Mouse (Mus musculus): ENCODE measurements around the gene Gabrb2. TPM values are rescaled to one million over a fixed set of nuclear protein-coding genes. Genes with fewer than 3 reads are reported as not detected.

Gabrb2 gene
- polyA plus RNA-seq, 1 experiment from 2014 or later = 2.9 TPM

DNA sequence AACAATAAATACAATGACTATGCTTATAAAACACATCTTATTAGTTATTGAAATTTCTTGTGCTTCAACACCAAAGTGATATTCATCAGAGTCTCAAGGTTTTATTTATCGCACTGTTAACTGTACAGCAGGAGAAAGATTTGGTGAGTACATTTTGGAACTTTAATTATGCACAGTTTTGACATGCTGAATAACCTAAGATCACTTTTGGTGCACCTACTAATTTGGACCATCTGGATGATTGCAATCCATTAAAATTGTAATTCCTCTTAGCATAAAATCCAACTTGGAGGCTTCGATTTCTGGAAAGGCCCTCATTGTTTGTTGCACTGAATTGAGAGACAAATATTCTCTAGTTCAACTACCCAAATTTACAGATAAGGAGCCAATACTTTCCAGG is 123.3 kb downstream of the Gabrb2 start:
- H3K4me3 ChIP-seq = no peak overlapping the region
- no peak overlapping the region for H3K4me2 ChIP-seq (replicated peaks)
- H3K4me1 ChIP-seq = no peaks in the 10 kb centered on the region
- H3K36me3 ChIP-seq = no peaks in the 10 kb centered on the region
- WGBS = 78% methylated on average over 2 of the region's 2 CpGs
- H3K9me3 ChIP-seq = no peaks in the 10 kb centered on the region
- H3K27ac ChIP-seq = no peak overlapping the region
- H3K9ac ChIP-seq = no peak overlapping the region
- H3K27me3 ChIP-seq = no peaks in the 10 kb centered on the region
- no peak for ATAC-seq (ENCODE audit: insufficient number of reproducible peaks, insufficient read depth, low FRiP score, low TSS enrichment)

DNA sequence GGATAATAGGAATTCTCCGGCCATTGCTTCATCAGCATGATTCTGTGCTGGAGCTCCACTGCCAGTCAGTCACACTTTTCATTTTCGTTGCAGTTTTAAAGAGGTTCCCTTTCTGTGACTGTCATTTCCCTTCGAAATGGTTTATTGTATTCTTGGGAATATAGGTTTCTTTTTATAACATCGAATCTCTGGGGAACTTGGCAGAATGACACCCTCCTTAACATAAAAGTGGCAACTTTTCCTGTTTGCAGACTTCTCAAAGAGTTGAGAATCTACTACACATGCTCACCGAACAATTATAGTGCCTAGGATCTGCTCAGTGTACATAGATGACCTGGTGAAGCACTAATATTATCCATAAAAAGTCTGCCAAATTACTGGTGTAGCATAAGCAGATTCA is 146.5 kb downstream of the Gabrb2 start:
- no peak overlapping the region for H3K4me3 ChIP-seq
- H3K36me3 ChIP-seq = no peaks in the 10 kb centered on the region
- no peak overlapping the region for H3K9ac ChIP-seq
- no peak overlapping the region for H3K27ac ChIP-seq
- H3K4me2 ChIP-seq (replicated peaks) = no peak overlapping the region
- WGBS = 85% methylated on average over 5 of the region's 5 CpGs
- no peaks in the 10 kb centered on the region for H3K4me1 ChIP-seq
- no peaks in the 10 kb centered on the region for H3K27me3 ChIP-seq
- ATAC-seq (ENCODE audit: insufficient number of reproducible peaks, insufficient read depth, low FRiP score, low TSS enrichment) = no peak
- H3K9me3 ChIP-seq = no peaks in the 10 kb centered on the region

DNA sequence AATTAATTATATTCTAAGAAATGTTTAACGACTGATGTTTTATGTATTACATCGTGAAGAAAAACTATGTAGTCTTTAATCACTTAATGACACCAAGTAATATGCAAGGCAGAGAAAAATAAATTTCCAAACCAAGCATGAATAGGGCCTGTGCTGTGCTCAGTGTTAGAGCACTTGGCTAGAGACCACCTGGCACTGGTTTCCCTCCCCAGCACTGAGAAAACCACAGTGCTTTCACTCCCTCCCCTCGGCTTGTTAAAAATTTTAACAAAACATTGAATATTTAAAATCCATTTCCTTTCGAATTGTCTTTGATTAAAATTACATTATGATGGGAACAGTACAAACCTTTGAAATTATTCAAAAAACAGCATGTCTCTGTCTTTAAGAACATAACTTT is 151.9 kb downstream of the Gabrb2 start:
- no peak for ATAC-seq (ENCODE audit: insufficient number of reproducible peaks, insufficient read depth, low FRiP score, low TSS enrichment)
- no peaks in the 10 kb centered on the region for H3K36me3 ChIP-seq
- no peak overlapping the region for H3K27ac ChIP-seq
- no peak overlapping the region for H3K9ac ChIP-seq
- WGBS = 83% methylated on average over 4 of the region's 4 CpGs
- no peaks in the 10 kb centered on the region for H3K27me3 ChIP-seq
- no peaks in the 10 kb centered on the region for H3K4me1 ChIP-seq
- H3K4me3 ChIP-seq = no peak overlapping the region
- H3K9me3 ChIP-seq = no peaks in the 10 kb centered on the region
- H3K4me2 ChIP-seq (replicated peaks) = no peak overlapping the region

DNA sequence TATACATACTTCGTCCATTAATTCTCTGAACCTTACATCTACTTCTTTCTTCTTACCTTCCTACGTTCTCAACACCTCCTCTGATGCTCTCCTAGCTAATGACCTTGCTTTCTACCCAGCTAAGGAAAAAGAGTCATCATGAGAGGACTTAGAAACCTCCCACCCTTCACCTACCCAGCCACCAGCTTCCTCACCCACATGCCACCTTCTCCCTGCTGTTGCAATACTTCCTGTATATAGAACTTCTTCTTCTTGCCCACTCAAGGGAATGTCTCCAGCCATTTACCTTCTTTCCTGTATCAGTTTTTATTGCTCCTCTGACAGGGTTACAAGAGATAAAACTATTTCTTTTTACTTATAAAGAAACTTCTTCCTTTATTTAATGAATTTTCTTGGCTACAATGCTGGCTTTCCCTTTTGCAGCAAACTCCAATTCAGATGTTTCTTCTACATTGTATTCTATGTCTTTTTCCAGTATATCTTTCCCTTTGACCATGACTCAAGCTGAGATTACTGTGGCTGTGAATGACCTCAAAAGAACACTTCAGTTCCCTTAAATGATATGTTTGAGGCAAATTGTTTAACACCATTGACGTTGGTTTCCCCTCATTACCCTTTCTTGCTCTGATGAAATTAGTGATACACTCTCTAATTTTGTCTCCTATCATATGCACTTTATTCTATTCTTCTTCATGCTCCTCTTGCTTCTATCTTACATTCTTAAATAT is 155.8 kb downstream of the Gabrb2 start:
- Histone ChIP-seq H3K9ac (no peak overlapping the region), H3K9me3 (no peaks in the 10 kb centered on the region), H3K4me3 (no peak overlapping the region), H3K27ac (no peak overlapping the region), H3K4me1 (no peaks in the 10 kb centered on the region), H3K36me3 (no peaks in the 10 kb centered on the region), H3K4me2 (replicated peaks) (no peak overlapping the region), H3K27me3 (no peaks in the 10 kb centered on the region)
- no peak for ATAC-seq (ENCODE audit: insufficient number of reproducible peaks, insufficient read depth, low FRiP score, low TSS enrichment)
- WGBS = 84% methylated on average over 3 of the region's 3 CpGs

DNA sequence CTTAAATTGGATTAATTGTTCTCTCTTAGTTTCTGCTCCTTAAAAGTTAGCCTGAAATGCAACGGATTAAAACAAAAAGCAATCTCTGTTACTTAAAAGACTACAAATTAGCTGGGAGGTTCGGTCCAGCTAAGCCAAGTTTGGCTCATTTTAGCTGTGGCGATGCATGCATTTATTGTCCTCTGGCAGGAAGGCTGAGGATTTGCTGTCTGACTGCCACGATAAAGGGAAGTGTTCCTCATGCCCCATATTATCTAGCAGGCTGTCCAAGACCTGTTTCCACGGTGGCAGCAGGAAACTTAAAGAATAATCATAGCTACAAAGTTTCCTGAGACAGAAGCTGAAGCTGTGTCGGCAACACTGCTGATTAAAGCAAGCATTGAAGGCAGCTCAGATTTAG is 160.2 kb downstream of the Gabrb2 start:
- Histone ChIP-seq H3K9me3 (no peaks in the 10 kb centered on the region), H3K27me3 (no peaks in the 10 kb centered on the region), H3K36me3 (no peaks in the 10 kb centered on the region), H3K9ac (no peak overlapping the region), H3K4me3 (no peak overlapping the region), H3K4me2 (replicated peaks) (no peak overlapping the region), H3K4me1 (no peaks in the 10 kb centered on the region), H3K27ac (no peak overlapping the region)
- no peak for ATAC-seq (ENCODE audit: insufficient number of reproducible peaks, insufficient read depth, low FRiP score, low TSS enrichment)
- 72% methylated on average over 6 of the region's 6 CpGs for WGBS

DNA sequence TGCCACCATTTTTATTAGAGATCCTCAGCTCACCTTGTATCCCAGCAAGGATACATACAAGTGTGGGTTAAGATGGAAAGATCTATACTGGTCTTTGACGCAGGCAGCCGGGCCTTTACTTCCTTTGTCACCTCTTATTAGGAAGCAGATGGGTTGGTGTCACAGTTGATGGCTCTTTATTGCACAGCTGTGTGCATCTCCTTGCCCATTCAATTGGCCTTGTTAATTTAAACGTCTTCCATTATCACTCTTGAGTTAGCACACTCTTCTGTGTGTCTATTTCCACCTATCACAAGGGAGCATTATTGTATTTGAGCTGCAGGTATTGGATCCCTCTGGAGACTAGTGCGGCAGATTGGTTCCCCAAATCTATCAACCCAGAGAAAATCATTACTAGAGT is 161.6 kb downstream of the Gabrb2 start:
- Histone ChIP-seq H3K4me2 (replicated peaks) (no peak overlapping the region), H3K9ac (no peak overlapping the region), H3K36me3 (no peaks in the 10 kb centered on the region), H3K4me3 (no peak overlapping the region), H3K9me3 (no peaks in the 10 kb centered on the region), H3K27me3 (no peaks in the 10 kb centered on the region), H3K4me1 (no peaks in the 10 kb centered on the region), H3K27ac (no peak overlapping the region)
- no peak for ATAC-seq (ENCODE audit: insufficient number of reproducible peaks, insufficient read depth, low FRiP score, low TSS enrichment)
- WGBS = 86% methylated on average over 4 of the region's 4 CpGs

DNA sequence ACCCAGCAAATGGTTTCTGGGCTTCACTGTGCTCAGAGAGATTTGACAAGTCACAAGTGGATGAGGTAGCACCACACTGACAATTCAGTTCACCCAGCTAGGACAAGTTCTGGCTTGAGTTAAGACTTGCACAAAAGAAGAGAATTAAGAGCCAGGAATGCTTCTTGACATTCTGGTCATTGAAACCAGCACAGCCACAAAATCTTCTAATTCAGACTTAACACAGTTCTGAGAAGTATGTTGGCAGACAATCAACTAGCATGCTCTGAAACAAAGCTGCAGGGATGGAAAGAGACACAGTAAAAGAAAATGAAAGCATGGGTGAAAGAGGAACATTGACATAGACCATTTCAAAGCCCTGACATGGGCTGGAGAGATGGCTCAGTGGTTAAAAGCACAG is 162.2 kb downstream of the Gabrb2 start:
- Histone ChIP-seq H3K36me3 (no peaks in the 10 kb centered on the region), H3K4me2 (replicated peaks) (no peak overlapping the region), H3K4me1 (no peaks in the 10 kb centered on the region), H3K27me3 (no peaks in the 10 kb centered on the region), H3K4me3 (no peak overlapping the region), H3K27ac (no peak overlapping the region), H3K9ac (no peak overlapping the region), H3K9me3 (no peaks in the 10 kb centered on the region)
- no peak for ATAC-seq (ENCODE audit: insufficient number of reproducible peaks, insufficient read depth, low FRiP score, low TSS enrichment)

DNA sequence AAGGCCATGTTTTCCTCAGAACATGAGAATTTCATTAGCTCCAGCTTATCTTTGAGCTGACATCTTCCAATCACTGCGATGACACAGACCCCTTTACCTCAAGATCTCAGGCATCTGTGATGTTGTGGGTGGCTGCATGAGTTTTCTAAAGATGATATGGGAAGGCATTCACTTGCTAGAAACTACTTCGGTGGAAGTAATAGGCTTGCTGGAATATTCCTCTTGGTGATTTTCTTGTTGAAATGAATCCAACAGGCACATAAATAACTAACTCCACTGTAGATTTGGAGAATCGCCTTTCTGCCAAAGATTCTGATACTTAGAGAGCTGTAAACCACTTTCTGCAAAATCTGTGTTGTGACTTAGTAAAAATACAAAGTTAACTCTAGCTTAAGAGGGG is 172.9 kb downstream of the Gabrb2 start:
- H3K36me3 ChIP-seq = no peaks in the 10 kb centered on the region
- WGBS = 87% methylated on average over 3 of the region's 3 CpGs
- no peak overlapping the region for H3K27ac ChIP-seq
- no peaks in the 10 kb centered on the region for H3K27me3 ChIP-seq
- H3K4me3 ChIP-seq = no peak overlapping the region
- no peak overlapping the region for H3K4me2 ChIP-seq (replicated peaks)
- H3K4me1 ChIP-seq = no peaks in the 10 kb centered on the region
- no peaks in the 10 kb centered on the region for H3K9me3 ChIP-seq
- H3K9ac ChIP-seq = no peak overlapping the region
- no peak for ATAC-seq (ENCODE audit: insufficient number of reproducible peaks, insufficient read depth, low FRiP score, low TSS enrichment)

DNA sequence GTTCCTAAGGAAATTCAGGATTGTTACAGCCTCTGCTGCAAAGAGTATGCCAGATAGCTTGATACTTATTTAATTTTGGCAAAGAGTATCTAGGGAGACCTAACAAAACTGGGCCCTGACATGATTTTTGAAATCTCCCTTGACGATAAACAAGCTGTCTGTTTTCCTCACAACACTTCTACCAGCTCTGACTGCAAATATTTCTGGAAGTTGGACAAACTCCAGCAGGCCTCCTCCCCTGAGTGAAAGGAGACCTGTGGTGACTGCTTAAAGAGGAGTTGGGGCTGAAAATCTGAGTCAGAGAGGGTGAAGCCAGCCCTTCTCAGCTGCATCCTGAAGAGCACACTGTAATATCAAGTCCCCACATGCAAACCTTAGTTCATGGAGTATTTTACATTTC is 186.7 kb downstream of the Gabrb2 start:
- WGBS = 76% methylated on average over 1 of the region's 1 CpGs
- Histone ChIP-seq H3K27ac (no peak overlapping the region), H3K4me3 (no peak overlapping the region), H3K4me2 (replicated peaks) (no peak overlapping the region), H3K36me3 (no peaks in the 10 kb centered on the region), H3K27me3 (no peaks in the 10 kb centered on the region), H3K9ac (no peak overlapping the region), H3K9me3 (no peaks in the 10 kb centered on the region), H3K4me1 (no peaks in the 10 kb centered on the region)
- ATAC-seq (ENCODE audit: insufficient number of reproducible peaks, insufficient read depth, low FRiP score, low TSS enrichment) = no peak

DNA sequence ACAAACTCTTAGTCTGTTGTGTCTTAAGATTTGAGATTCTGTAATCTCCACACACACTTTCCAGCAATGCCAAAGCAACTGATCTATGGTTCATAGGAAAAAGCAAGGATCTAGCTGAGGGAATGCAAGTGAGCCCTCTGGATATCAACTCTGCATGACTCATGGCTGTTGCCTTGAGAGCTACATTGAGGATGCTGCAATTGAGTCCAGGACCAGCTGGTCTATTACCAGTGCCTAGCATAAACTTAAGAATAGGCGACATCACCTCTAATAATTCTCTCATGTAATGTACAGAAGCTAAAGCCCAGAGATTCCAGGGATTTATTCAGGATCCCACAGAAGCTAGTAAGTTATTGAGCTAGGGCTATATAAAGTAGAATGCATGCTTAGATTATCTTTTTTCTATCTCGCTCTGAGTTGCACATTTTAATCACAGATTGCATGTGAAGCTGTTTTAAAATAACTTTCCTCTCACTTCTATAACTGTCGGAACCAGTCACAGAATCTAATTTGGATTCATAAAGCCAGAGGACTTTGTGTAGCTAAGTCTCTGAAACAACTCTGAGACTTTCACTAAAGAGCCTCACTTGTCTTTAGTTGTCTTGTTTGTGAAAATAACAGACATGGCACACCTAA is 189.7 kb downstream of the Gabrb2 start:
- H3K27me3 ChIP-seq = no peaks in the 10 kb centered on the region
- no peaks in the 10 kb centered on the region for H3K9me3 ChIP-seq
- no peak overlapping the region for H3K9ac ChIP-seq
- no peak for ATAC-seq (ENCODE audit: insufficient number of reproducible peaks, insufficient read depth, low FRiP score, low TSS enrichment)
- no peak overlapping the region for H3K4me2 ChIP-seq (replicated peaks)
- H3K4me1 ChIP-seq = no peaks in the 10 kb centered on the region
- H3K4me3 ChIP-seq = no peak overlapping the region
- H3K36me3 ChIP-seq = no peaks in the 10 kb centered on the region
- 92% methylated on average over 3 of the region's 3 CpGs for WGBS
- H3K27ac ChIP-seq = no peak overlapping the region

DNA sequence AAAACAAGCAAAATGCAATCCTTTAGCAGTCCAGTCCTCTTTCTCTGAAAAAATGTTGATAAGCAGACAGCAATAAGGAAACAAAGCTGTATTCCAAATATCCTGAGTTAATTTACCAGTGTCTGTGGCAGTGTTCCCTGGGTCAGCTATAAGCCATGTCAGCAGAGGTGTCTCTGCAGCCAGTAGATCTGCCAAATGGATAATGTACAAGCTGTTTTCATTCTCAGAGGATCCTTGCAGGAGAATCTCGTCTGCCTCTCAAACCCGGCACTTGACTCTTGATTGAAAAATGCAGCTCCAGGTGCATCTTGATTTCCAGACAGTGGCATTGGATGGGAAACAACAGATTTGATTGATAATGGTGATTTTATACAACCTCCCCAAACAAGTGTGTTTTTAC is 198.6 kb downstream of the Gabrb2 start:
- no peak for ATAC-seq (ENCODE audit: insufficient number of reproducible peaks, insufficient read depth, low FRiP score, low TSS enrichment)
- Histone ChIP-seq H3K9ac (no peak overlapping the region), H3K4me1 (no peaks in the 10 kb centered on the region), H3K27ac (no peak overlapping the region), H3K4me2 (replicated peaks) (no peak overlapping the region), H3K9me3 (no peaks in the 10 kb centered on the region), H3K4me3 (no peak overlapping the region), H3K36me3 (no peaks in the 10 kb centered on the region), H3K27me3 (no peaks in the 10 kb centered on the region)
- 68% methylated on average over 2 of the region's 2 CpGs for WGBS

DNA sequence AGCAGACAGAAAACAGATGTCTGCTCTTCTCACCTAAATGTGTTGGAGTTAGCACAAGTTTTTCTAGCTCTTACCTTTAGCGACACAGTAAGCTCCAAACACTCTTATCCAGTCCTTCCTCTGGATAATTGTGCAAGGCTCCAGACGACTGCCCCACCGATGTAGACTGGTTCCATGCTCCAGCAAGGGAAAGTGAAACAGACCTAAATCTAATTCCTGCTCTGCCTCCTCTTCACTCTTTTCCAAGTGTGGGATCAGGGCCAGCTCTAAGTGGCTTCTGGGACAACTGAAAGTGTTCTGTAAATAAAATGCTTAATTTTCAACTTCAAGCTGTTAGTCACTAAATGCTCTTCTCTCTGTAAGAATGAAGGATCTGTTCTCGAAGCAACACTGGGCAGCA is 201.6 kb downstream of the Gabrb2 start:
- H3K27me3 ChIP-seq = no peaks in the 10 kb centered on the region
- no peak overlapping the region for H3K4me2 ChIP-seq (replicated peaks)
- H3K4me1 ChIP-seq = no peaks in the 10 kb centered on the region
- H3K36me3 ChIP-seq = no peaks in the 10 kb centered on the region
- no peak overlapping the region for H3K4me3 ChIP-seq
- no peak overlapping the region for H3K27ac ChIP-seq
- no peaks in the 10 kb centered on the region for H3K9me3 ChIP-seq
- 76% methylated on average over 4 of the region's 4 CpGs for WGBS
- H3K9ac ChIP-seq = no peak overlapping the region
- no peak for ATAC-seq (ENCODE audit: insufficient number of reproducible peaks, insufficient read depth, low FRiP score, low TSS enrichment)
